Mouse (Mus musculus): ENCODE data around the gene Snx30.

DNA sequence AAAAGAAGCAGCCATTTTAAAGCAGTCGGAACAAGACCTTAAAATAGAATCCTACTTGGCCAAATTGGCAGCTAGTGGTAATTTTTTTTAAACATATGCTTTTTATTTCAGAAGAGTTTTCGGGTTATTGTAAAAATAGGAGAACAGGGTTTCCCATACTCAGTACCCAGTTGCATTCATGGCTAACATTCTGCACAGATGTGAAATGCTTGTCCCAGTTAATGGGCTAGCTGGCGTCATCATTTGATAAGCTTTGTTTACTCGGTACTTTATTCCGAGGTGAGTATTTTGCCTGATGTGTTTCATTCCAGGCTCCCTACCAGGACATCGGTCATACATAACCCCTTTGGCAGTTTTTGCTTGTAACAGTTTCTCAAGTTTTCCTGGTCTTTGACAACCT is 64.8 kb downstream of the Snx30 start:
- TF ChIP-seq CTCF (conservative IDR thresholded peaks at IDR 0.05; ENCODE audit: low read length) (no peak), NANOG (IDR thresholded peaks at IDR 0.05; ENCODE audit: borderline replicate concordance, low read length) (no peak)

Data from E14TG2a.4 (cell line).